Mouse (Mus musculus) CH12.LX (cell line): ENCODE measurements around the gene Ankrd28. TPM values are rescaled to one million over a fixed set of nuclear protein-coding genes. Genes with fewer than 3 reads are reported as not detected.

Experiments
- DNase-seq: peaks from one replicate; pipeline ENCODE4 v3.0.0-alpha.2; 2013; ENCODE audit errors: extremely low read depth
- H3K27ac ChIP-seq: 2 replicates; pipeline ENCODE4 v1.5.1; 2012; ENCODE audit warnings: low read depth, mild to moderate bottlenecking, control low read depth, moderate library complexity; ENCODE audit not compliant: insufficient read depth
- H3K27me3 ChIP-seq: replicated peaks from 2 replicates; pipeline ENCODE3; 2012; ENCODE audit warnings: inconsistent platforms
- H3K36me3 ChIP-seq, 2 experiments: replicated peaks in 1 of 2; 2 replicates each; pipeline versions ENCODE3 to v1.6.1; 2012; ENCODE audit warnings: inconsistent platforms in 1 of 2, low read length in 1 of 2, mild to moderate bottlenecking in 1 of 2, mixed read lengths in 1 of 2, moderate library complexity in 1 of 2; ENCODE audit not compliant: control insufficient read depth in 1 of 2, insufficient read depth in 1 of 2
- H3K4me1 ChIP-seq, 2 experiments: 2 replicates each; pipeline ENCODE4 v1.6.1; 2012; ENCODE audit warnings: inconsistent platforms in 1 of 2, moderate library complexity in 1 of 2; ENCODE audit not compliant: insufficient read depth in 2 of 2, control insufficient read depth in 1 of 2
- H3K4me2 ChIP-seq: 2 replicates; pipeline ENCODE4 v1.6.1; 2012; ENCODE audit warnings: low read depth, mild to moderate bottlenecking, control low read depth; ENCODE audit not compliant: poor library complexity, insufficient read depth, severe bottlenecking
- H3K4me3 ChIP-seq, 3 experiments: fragments of 150-350 bp in 1 of 3; sonication (generic) in 1 of 3; replicated peaks in 1 of 3; 2 replicates each; pipeline versions ENCODE3 to v1.5.1; 2011 to 2012; ENCODE audit warnings: low read depth in 2 of 3, low read length in 2 of 3, mild to moderate bottlenecking in 2 of 3, moderate library complexity in 2 of 3, control low read depth in 1 of 3, improper control_type of control experiment in 1 of 3, inconsistent platforms in 1 of 3, mixed read lengths in 1 of 3; ENCODE audit not compliant: poor library complexity in 1 of 3
- H3K79me2 ChIP-seq: replicated peaks from 2 replicates; pipeline ENCODE4 v1.6.1; 2012; ENCODE audit warnings: mild to moderate bottlenecking, moderate library complexity; ENCODE audit not compliant: control insufficient read depth, poor library complexity, insufficient read depth, severe bottlenecking; ENCODE audit errors: extremely low read depth
- H3K9ac ChIP-seq: 2 replicates; pipeline ENCODE4 v1.6.1; 2012; ENCODE audit warnings: low read depth, mild to moderate bottlenecking, control low read depth, moderate library complexity; ENCODE audit not compliant: insufficient read depth
- H3K9me3 ChIP-seq: replicated peaks from 2 replicates; pipeline ENCODE3; 2012; ENCODE audit warnings: low read length, inconsistent platforms, mixed read lengths
- ELF1 ChIP-seq: IDR thresholded peaks from 2 replicates; pipeline ENCODE4 v1.6.1; 2014; ENCODE audit warnings: low read depth, mild to moderate bottlenecking, inconsistent platforms, low read length, improper control_type of control experiment
- EP300 ChIP-seq: IDR thresholded peaks from 2 replicates; pipeline ENCODE4 v1.6.1; 2011; ENCODE audit warnings: low read length, improper control_type of control experiment
- GABPA ChIP-seq: IDR thresholded peaks from 2 replicates; pipeline ENCODE4 v1.6.1; 2012; ENCODE audit warnings: low read depth, low read length, improper control_type of control experiment, inconsistent platforms; ENCODE audit not compliant: insufficient replicate concordance
- HCFC1 ChIP-seq: IDR thresholded peaks from 2 replicates; pipeline ENCODE4 v1.6.1; 2012; ENCODE audit warnings: low read depth, mild to moderate bottlenecking, inconsistent platforms, low read length, improper control_type of control experiment
- IRF4 ChIP-seq: IDR thresholded peaks from 2 replicates; pipeline ENCODE4 v1.6.1; 2014; ENCODE audit warnings: low read depth, mild to moderate bottlenecking, inconsistent platforms, low read length, improper control_type of control experiment
- MAFK ChIP-seq: IDR thresholded peaks from 2 replicates; pipeline ENCODE4 v1.6.1; 2011; ENCODE audit warnings: low read length, improper control_type of control experiment; ENCODE audit not compliant: insufficient replicate concordance
- MEF2A ChIP-seq: IDR thresholded peaks from 2 replicates; pipeline ENCODE4 v1.6.1; 2014; ENCODE audit warnings: low read depth, mild to moderate bottlenecking, inconsistent platforms, low read length, improper control_type of control experiment, borderline replicate concordance
- MXI1 ChIP-seq: IDR thresholded peaks from 2 replicates; pipeline ENCODE4 v1.6.1; 2011; ENCODE audit warnings: mild to moderate bottlenecking, low read depth, low read length, improper control_type of control experiment
- MYC ChIP-seq: IDR thresholded peaks from 2 replicates; pipeline ENCODE4 v1.6.1; 2011; ENCODE audit warnings: low read depth, mild to moderate bottlenecking, improper control_type of control experiment, low read length
- NELFE ChIP-seq: IDR thresholded peaks from 2 replicates; pipeline ENCODE4 v1.6.1; 2011; ENCODE audit warnings: low read depth, low read length, improper control_type of control experiment
- NRF1 ChIP-seq: IDR thresholded peaks from 2 replicates; pipeline ENCODE4 v1.6.1; 2014; ENCODE audit warnings: low read depth, mild to moderate bottlenecking, inconsistent platforms, low read length, improper control_type of control experiment, moderate library complexity
- PAX5 ChIP-seq: IDR thresholded peaks from 2 replicates; pipeline ENCODE4 v1.6.1; 2012; ENCODE audit warnings: low read length, inconsistent platforms, mixed read lengths
- POLR2A ChIP-seq: IDR thresholded peaks from 2 replicates; pipeline ENCODE4 v1.6.1; 2011; ENCODE audit warnings: low read depth, mild to moderate bottlenecking, improper control_type of control experiment, low read length
- RCOR1 ChIP-seq: conservative IDR thresholded peaks from 2 replicates; pipeline ENCODE4 v1.6.1; 2012; ENCODE audit warnings: low read depth, mild to moderate bottlenecking, inconsistent platforms, low read length, improper control_type of control experiment
- SIN3A ChIP-seq: IDR thresholded peaks from 2 replicates; pipeline ENCODE4 v1.6.1; 2012; ENCODE audit warnings: low read length, improper control_type of control experiment, inconsistent platforms
- USF1 ChIP-seq: IDR thresholded peaks from 2 replicates; pipeline ENCODE4 v1.6.1; 2014; ENCODE audit warnings: low read depth, mild to moderate bottlenecking, inconsistent platforms, low read length, improper control_type of control experiment
- dilution Hi-C: fragments of 300-500 bp; cut with MboI; formaldehyde crosslinking; loops from 2 replicates; pipeline ENCODE4 v1.14.3; 2020; ENCODE audit warnings: low sequenced_read_pairs; ENCODE audit not compliant: extremely low pct_unique_long_range_greater_than_20kb, extremely low pct_ligation_motif_present
- in situ Hi-C: fragments of 300-500 bp; cut with MboI; formaldehyde crosslinking; loops from 3 replicates; pipeline ENCODE4 v1.14.3; 2019; ENCODE audit warnings: low sequenced_read_pairs, low pct_ligation_motif_present, low pct_unique_long_range_greater_than_20kb, mixed read lengths
- polyA plus RNA-seq: library from polyadenylated mRNA; unstranded; fragments of >175 nt; gene quantifications from 2 replicates; pipeline ENCODE4 v1.2.1, GENCODE M21; 2012; ENCODE audit warnings: low read depth; ENCODE audit not compliant: insufficient read length
- total RNA-seq, 2 experiments: library from RNA; depleted of rRNA; stranded (reverse); fragments of 300-350 nt in 1 of 2; fragments of >200 nt in 1 of 2; gene quantifications; 2 replicates each; pipeline ENCODE4 v1.2.3; 2012 to 2014

The Ankrd28 gene
- total and polyA plus RNA-seq, 3 experiments: 7.3 to 15.0 (median 14.9) TPM

GRCm38 (mm10) chr14:31696206-31696984 is 134.1 kb downstream of the Ankrd28 start:
- dilution Hi-C loops (no loop called here), in situ Hi-C loops (no loop called here)
- no peaks in the 10 kb centered on the region for H3K9me3 ChIP-seq
- peaks cover 0 to 26% of the 10 kb centered on the region in 2 experiments for H3K36me3 ChIP-seq
- no peaks in the 10 kb centered on the region for H3K79me2 ChIP-seq
- H3K27ac ChIP-seq: peak overlapping the region; percentile 79
- H3K4me1 ChIP-seq: peaks cover 13 to 39% of the 10 kb centered on the region in 2 experiments
- peak; percentile 90 for DNase-seq
- H3K9ac ChIP-seq: peak overlapping the region; percentile 63
- H3K4me3 ChIP-seq: peak overlapping the region in 1 of 3 experiments; percentile 13
- peak; percentile 91 for TF ChIP-seq MEF2A
- TF ChIP-seq IRF4: 0 out of 2 replicates have a peak, but pooled peaks have one; percentile 33
- TF ChIP-seq POLR2A: 0 out of 2 replicates have a peak, but pooled peaks have one; percentile 30
- no peak for TF ChIP-seq MAFK
- 0 out of 2 replicates have a peak, but pooled peaks have one; percentile 28 for TF ChIP-seq ELF1
- TF ChIP-seq MYC: peak; percentile 92
- peak; percentile 30; the same call in 1 of the 2 replicates for TF ChIP-seq HCFC1
- TF ChIP-seq NELFE: no peak
- peak; percentile 84; the same call in 1 of the 2 replicates for TF ChIP-seq MXI1
- no peaks in the 10 kb centered on the region for H3K27me3 ChIP-seq
- peak overlapping the region; percentile 91 for H3K4me2 ChIP-seq

GRCm38 (mm10) chr14:31692536-31692935 is 137.9 kb downstream of the Ankrd28 start:
- no peak overlapping the region for H3K9ac ChIP-seq
- no peak for DNase-seq
- no peak overlapping the region for H3K27ac ChIP-seq
- no peaks in the 10 kb centered on the region for H3K27me3 ChIP-seq
- in situ Hi-C loops: no loop called here
- H3K79me2 ChIP-seq: no peaks in the 10 kb centered on the region
- H3K4me1 ChIP-seq: peaks cover 13 to 35% of the 10 kb centered on the region in 2 experiments
- peaks cover 0 to 6% of the 10 kb centered on the region in 2 experiments for H3K36me3 ChIP-seq
- no peak overlapping the region for H3K4me2 ChIP-seq
- dilution Hi-C loops: no loop called here
- TF ChIP-seq PAX5 (no peak), EP300 (no peak), GABPA (no peak), RCOR1 (no peak), USF1 (no peak), SIN3A (no peak), NRF1 (no peak)
- H3K4me3 ChIP-seq: no peak overlapping the region
- H3K9me3 ChIP-seq: no peaks in the 10 kb centered on the region
